Mouse (Mus musculus) cerebral cortex, adult 2 months (tissue): ENCODE data around the gene H6pd.

ENCODE experiments used
- WGBS: fragments of 180-500 bp; shearing (Covaris S2); methylation state at CpG from one replicate; pipeline ENCODE4 v1.1.7; 2018; 5-methylcytosine and 5-hydroxymethylcytosine counted together

Gene H6pd

GRCm38 (mm10) chr4:150008853-150009586 is at the start of gene H6pd:
H6pd (minus strand) TSS chr4:150009023.
- WGBS: 4% methylated on average over 52 of the region's 52 CpGs

DNA sequence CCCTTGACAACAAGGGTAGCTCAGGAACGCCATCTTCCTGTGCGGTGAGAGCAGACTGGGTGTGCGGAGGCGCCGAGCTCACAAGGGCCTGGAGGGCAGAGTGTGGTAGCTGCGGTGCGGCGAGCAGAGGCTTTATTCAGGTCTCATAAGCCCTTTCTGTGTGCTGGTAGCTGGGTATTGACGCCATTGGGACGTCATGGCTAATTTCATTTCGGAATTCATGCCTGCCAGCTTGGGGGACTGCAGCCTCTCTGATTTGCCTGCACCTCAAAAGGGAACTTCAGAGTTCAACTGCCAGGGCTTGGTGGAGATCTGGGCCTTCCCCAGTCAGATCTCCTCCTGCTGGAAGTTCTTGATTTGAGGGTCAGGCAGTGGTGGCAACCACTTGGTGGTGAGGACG is 48.9 kb upstream of the H6pd start:
- 96% methylated on average over 12 of the region's 12 CpGs for WGBS

- 85% methylated on average over 7 of the region's 7 CpGs for WGBS
Measured at GRCm38 (mm10) chr4:150056171-150056570, 47.3 kb upstream of the H6pd start.

DNA sequence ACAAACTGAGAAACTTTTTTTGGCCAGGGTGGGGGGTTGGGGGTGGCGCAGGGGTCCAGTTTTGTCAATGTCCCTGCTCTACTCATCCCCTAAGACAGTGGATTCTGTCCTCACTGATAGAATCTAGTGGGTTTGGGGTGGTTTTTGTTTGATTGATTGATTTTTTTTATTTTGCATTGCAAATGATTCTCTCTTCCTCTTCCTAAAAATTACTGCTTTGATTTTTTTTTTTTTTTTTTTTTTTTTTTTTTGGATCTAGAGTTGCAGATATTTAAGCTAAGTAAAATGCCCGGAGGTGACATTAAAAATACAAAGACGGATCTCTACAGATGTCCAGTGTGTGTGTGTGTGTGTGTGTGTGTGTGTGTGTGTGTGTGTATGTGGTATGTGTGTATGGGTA is 43.6 kb upstream of the H6pd start:
- 89% methylated on average over 3 of the region's 3 CpGs for WGBS

GRCm38 (mm10) chr4:150051514-150051913 is 42.7 kb upstream of the H6pd start:
- WGBS: 86% methylated on average over 8 of the region's 8 CpGs

- WGBS: 42% methylated on average over 13 of the region's 13 CpGs
Measured at GRCm38 (mm10) chr4:150049564-150050226, 40.9 kb upstream of the H6pd start.

- 31% methylated on average over 15 of the region's 15 CpGs for WGBS
Measured at GRCm38 (mm10) chr4:150049157-150049513, 40.3 kb upstream of the H6pd start.

DNA sequence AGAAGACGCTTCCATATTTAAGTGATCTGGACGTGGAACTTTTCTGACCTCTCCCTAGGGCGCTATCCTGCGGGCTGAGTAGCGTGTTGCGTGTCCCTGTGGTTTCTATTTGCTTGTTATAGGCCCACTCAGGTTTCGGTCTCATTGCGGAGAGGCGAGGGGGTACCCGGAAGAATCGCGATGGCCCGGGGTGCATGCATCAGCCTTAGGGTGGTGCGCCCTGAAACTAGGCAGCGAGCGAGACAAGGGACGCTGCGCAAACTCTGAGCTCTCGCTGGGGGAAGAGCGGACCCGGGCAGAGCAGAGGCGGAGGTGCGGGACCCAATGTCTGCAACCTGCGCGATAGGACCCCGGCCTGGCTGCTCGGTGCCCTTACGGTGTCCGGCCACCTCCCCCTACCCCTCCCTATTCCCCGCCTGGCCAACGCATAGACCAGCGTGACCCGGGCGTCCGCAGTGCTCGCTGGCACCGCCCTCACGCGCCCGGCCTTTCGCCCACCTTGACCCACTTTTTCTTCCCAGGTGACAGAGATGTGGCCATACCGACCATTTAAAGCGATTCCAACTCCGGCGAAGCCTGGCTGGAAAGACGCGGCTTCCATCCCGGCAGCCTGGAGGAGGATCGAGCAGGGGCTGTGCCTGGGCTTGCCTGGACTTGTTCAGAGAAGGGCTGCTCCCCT is 39.8 kb upstream of the H6pd start:
- 6% methylated on average over 49 of the region's 49 CpGs for WGBS

- WGBS: 15% methylated on average over 20 of the region's 20 CpGs
Measured at GRCm38 (mm10) chr4:150048038-150048437, 39.2 kb upstream of the H6pd start.

- WGBS: 98% methylated on average over 9 of the region's 9 CpGs
Measured at GRCm38 (mm10) chr4:150043591-150043990, 34.8 kb upstream of the H6pd start.

DNA sequence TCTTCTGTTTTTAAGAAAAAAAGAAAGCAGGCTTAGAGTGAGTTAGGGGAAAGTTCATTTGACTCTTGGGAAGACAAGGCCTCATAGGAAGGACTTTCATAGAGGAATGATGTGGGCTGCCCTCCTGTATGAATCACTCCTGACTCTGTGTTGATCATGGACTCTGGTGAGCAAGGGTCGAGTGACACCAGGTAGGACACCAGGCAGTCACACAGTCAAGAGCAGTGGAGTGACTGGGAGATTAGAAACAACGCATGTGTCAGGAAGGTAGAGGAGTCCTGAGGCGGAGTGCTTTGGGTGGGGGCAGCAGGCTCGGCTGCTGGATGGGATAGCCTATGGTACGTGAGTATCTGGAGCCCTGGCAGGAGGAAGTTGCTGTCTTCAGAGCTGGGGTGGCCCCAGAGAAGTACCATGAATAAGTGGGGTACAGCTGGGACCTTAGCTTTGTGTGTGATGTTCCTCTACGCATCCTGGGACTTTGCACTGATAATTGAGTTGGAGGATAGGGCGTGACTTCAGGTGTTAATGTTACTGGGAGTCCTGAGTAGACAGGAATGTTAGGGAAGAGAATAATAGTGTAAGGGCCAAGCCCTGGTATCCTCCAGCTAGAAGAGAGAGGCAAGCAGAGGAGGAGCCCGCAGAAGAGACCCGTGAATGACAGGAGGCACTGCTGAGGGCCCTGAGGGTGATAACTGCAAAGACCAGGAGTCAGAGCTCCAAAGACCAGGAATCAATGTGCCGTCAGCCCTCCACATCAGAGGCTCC is 32.7 kb upstream of the H6pd start:
- 90% methylated on average over 10 of the region's 10 CpGs for WGBS

- WGBS: 89% methylated on average over 1 of the region's 1 CpGs
Measured at GRCm38 (mm10) chr4:150040856-150041255, 32.0 kb upstream of the H6pd start.

GRCm38 (mm10) chr4:150040003-150040581 is 31.3 kb upstream of the H6pd start:
- WGBS: 87% methylated on average over 9 of the region's 9 CpGs

- 95% methylated on average over 7 of the region's 7 CpGs for WGBS
Measured at GRCm38 (mm10) chr4:150038533-150038932, 29.7 kb upstream of the H6pd start.

DNA sequence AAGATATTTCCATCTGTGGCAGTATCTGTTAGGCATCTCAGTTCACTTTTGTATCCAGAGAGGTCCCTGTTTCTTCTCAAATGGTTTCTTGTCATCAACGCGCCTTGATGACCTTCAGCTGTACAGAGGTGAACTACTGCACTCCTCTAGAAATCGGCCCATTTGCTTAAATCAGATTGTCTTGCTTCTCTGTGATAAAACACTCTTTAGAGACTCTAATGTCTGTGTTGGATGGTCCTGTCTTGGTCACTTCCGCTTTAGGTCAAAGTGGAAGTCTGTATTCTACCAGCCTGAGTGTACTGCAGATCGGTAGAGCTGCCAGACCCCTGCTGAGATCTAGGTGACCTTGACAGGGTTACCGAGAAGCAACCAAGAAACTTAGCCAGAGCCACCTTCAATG is 27.3 kb upstream of the H6pd start:
- WGBS: 83% methylated on average over 6 of the region's 6 CpGs

DNA sequence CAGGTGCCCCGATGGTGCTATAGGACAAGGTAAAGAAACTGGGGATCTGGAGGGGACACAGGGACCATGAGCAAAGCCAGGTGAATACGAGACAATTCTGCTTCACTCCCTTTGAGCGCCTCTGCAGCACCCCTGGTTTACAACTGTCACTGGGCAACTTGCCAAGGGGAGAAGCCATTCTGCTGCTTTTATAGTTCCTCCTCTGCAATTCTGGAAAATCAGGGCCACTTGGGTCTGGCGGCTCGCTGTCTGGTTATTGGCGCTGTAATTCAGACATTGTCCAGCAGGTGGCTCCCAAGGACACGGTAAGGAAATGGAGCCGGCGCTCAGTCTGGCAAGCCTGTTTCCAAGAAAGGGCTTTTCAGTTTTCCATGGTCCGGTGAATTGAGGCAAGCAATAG is 26.5 kb upstream of the H6pd start:
- 10% methylated on average over 10 of the region's 10 CpGs for WGBS

- WGBS: 7% methylated on average over 31 of the region's 31 CpGs
Measured at GRCm38 (mm10) chr4:150033261-150033671, 24.4 kb upstream of the H6pd start.

- 21% methylated on average over 14 of the region's 14 CpGs for WGBS
Measured at GRCm38 (mm10) chr4:150031234-150031890, 22.5 kb upstream of the H6pd start.

DNA sequence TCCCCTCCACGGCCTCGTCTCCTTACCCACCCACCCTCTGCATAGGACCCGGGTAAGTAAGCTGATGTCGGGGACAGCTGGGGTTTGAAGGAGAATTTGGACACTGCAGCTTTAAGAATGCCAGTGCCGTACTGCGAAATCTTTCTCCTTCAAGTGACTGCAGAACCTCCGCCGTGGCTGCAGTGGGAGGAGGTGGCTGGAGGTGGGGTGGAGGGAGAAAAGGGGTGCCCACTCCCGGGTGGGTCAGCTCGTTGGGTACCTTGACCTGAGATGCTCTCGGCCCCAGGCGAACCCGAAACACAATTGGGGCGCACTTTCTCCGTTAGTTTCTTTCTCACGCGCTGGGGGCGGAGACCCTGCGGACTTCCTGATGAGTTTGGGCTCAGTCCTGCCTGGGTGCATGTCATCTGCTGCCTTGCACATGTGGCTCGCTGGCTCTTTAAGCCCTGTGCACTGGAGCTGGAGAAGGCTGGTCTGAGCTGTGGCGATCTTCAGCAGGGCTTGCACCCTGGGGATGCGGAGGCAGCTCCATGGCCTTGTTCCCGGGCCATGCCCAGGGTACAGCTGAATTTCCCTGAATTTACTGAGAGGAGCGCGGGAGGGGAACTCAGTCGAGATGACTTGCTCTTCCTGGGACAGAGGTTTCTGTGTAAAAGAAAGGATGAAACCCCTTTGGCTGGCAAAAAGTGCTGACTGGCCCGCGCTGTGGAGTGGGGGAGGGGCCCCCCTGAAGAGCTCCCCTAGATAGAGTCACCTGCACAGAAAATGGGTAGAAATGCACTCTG is 21.8 kb upstream of the H6pd start:
- WGBS: under 1% methylated on average over 28 of the region's 28 CpGs

- WGBS: 3% methylated on average over 11 of the region's 11 CpGs
Measured at GRCm38 (mm10) chr4:150029885-150030284, 21.1 kb upstream of the H6pd start.
